Mouse (Mus musculus) ES-E14 (cell line): ENCODE data around the gene Lpp.

Experiments
- CHD2 ChIP-seq: IDR thresholded peaks from 2 replicates; pipeline ENCODE4 v1.6.1; 2014; ENCODE audit warnings: mild to moderate bottlenecking, low read depth, low read length, inconsistent platforms
- HCFC1 ChIP-seq: IDR thresholded peaks from 2 replicates; pipeline ENCODE4 v1.6.1; 2012; ENCODE audit warnings: low read length, inconsistent platforms, borderline replicate concordance; ENCODE audit not compliant: insufficient read depth
- MAFK ChIP-seq: IDR thresholded peaks from 2 replicates; pipeline ENCODE4 v1.6.1; 2014; ENCODE audit warnings: mild to moderate bottlenecking, low read depth, low read length, inconsistent platforms; ENCODE audit not compliant: insufficient read depth
- ZC3H11A ChIP-seq: IDR thresholded peaks from 2 replicates; pipeline ENCODE4 v1.6.1; 2012; ENCODE audit warnings: low read depth, mild to moderate bottlenecking, inconsistent platforms, low read length, borderline replicate concordance
- ZNF384 ChIP-seq: IDR thresholded peaks from 2 replicates; pipeline ENCODE4 v1.6.1; 2012; ENCODE audit warnings: low read depth, low read length, inconsistent platforms

DNA sequence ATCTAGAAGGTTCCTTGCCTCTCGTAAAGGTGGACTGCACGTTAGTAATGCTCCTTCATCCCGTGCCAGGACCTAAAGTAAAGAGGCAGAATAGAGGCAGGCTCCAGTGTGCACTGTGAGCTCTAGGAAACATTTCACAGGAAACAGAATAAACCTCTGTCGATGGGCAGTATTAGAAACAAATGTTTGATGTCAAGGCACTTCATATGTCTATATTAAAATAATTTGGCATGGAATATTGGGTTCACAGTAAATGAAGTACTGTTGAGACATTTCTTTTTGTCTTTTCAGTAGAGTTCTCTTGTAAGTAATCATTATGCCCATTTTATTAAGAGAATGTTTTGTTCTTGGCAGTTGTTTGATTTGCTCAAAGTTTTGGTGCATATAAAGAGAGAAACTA lies 398.7 kb downstream of the Lpp start:
- no peak for TF ChIP-seq ZC3H11A
- no peak for TF ChIP-seq HCFC1
- TF ChIP-seq CHD2 = no peak
- no peak for TF ChIP-seq ZNF384
- TF ChIP-seq MAFK = no peak
